ENCODE assay signal across 8 mouse cellular contexts in the genomic region with DNA sequence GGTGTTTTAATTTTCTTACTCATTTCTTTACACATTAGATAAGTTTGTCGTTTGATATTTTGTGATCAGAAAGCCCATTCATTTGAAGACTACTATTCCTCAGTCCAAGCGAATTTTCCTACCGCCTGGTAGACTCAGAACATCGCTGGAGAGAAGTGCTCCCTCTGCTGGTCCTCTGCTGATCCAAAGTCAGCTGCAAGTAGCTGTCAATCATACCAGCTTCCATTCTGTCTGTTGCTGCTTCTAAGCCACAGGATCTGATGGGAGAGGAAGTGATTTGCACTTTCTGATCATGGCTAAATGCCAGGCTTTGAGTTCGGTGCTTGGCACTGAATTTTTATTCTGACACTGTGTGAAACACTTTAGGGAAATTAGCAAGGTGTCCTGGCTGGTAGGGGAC. TPM values are rescaled to one million over a fixed set of nuclear protein-coding genes. Genes with fewer than 3 reads are reported as not detected.
DNase-seq lines count a peak whose midpoint lies in the region; ATAC-seq and TF ChIP-seq lines count a peak whose summit lies in the region.

No protein-coding gene starts in this region.

- no peak for TF ChIP-seq POLR2A in small intestine, adult 2 months (IDR thresholded peaks at IDR 0.05; ENCODE audit: low read depth, low read length)

- H3K9me3 ChIP-seq in E14TG2a.4 (ENCODE audit: low read length), result no peaks in the 10 kb centered on the region

- no peak overlapping the region for H3K27ac ChIP-seq in small intestine, adult 2 months (ENCODE audit: insufficient read depth, low read depth, low read length)

- no peaks in the 10 kb centered on the region for H3K27me3 ChIP-seq in E14TG2a.4 (ENCODE audit: insufficient read depth, low read length)
- H3K27me3 ChIP-seq in small intestine, adult 2 months (ENCODE audit: control insufficient read depth, insufficient read depth, low read length), result no peaks in the 10 kb centered on the region

- H3K4me3 ChIP-seq in E14TG2a.4 (replicated peaks; ENCODE audit: low read length), result no peak overlapping the region
- no peak overlapping the region for H3K4me3 ChIP-seq in small intestine, adult 2 months (ENCODE audit: low read depth, low read length)

- H3K36me3 ChIP-seq in E14TG2a.4 (ENCODE audit: insufficient read depth, low read length), result no peaks in the 10 kb centered on the region
- H3K36me3 ChIP-seq in small intestine, adult 2 months (ENCODE audit: control insufficient read depth, insufficient read depth, low read length), result no peaks in the 10 kb centered on the region

- ATAC-seq in cerebellum, adult (ENCODE audit: insufficient number of reproducible peaks, low FRiP score, low TSS enrichment), result no peak

- peaks cover 57% of the 10 kb centered on the region for H3K4me1 ChIP-seq in E14TG2a.4 (replicated peaks; ENCODE audit: low read depth, low read length)
- H3K4me1 ChIP-seq in small intestine, adult 2 months (ENCODE audit: control insufficient read depth, insufficient read depth, insufficient read length, low read length), result no peaks in the 10 kb centered on the region

- TF ChIP-seq CTCF in E14TG2a.4 (conservative IDR thresholded peaks at IDR 0.05; ENCODE audit: low read length), result peak; percentile 89
- TF ChIP-seq CTCF in small intestine, adult 2 months (IDR thresholded peaks at IDR 0.05; ENCODE audit: extremely low read depth, insufficient read length, insufficient replicate concordance, low read depth, low read length), result peak; percentile 83; the same call in 1 of the 2 replicates

- 4% methylated on average over 5 of the region's 5 CpGs for WGBS in small intestine, adult 2 months

- peak; percentile 23 for DNase-seq in cerebellum, adult 11 months
- peak; percentile 40 for DNase-seq in brain, embryonic 18.5 days (ENCODE audit: low read depth, low spot score)
- peak; percentile 26 to 81 for DNase-seq in frontal cortex, adult 2 months (ENCODE audit: extremely low spot score in 1 of 2, low spot score in 1 of 2)
- peak; percentile 75 to 80 for DNase-seq in kidney, postnatal 4 days
- peak; percentile 69 for DNase-seq in lung, postnatal 14 days

RNA-seq across cellular contexts. Expression of a gene that starts 4.1 kb away (rescaled TPM):
- 22.1 and 24.0 TPM in 2 replicates for polyA plus RNA-seq in frontal cortex, adult 2 months (2012; rRNA removed)
- 2.8 and 5.0 TPM in 2 replicates for polyA plus RNA-seq in small intestine, adult 2 months (2012; rRNA removed)

RNA-seq across cellular contexts. Expression of a gene that starts 29.7 kb away (rescaled TPM):
- 6.0 and 6.9 TPM in 2 replicates for polyA plus RNA-seq in frontal cortex, adult 2 months (2012; rRNA removed)
- 1.5 and 3.3 TPM in 2 replicates for polyA plus RNA-seq in small intestine, adult 2 months (2012; rRNA removed)

Comparison
In these comparisons a context has a peak if more than half of its experiments do, and no peak if none do; other contexts are left out.
1. DNase-seq: peak in every context shown above with its lines; median percentile 78 in kidney, postnatal 4 days; 69 in lung, postnatal 14 days; 54 in frontal cortex, adult 2 months; 40 in brain, embryonic 18.5 days; 23 in cerebellum, adult 11 months.